Mouse (Mus musculus): ENCODE measurements around the gene Slc35c1. TPM values are rescaled to one million over a fixed set of nuclear protein-coding genes. Genes with fewer than 3 reads are reported as not detected.

Gene Slc35c1
- polyA plus RNA-seq, 1 experiment: 0.35 TPM

DNA sequence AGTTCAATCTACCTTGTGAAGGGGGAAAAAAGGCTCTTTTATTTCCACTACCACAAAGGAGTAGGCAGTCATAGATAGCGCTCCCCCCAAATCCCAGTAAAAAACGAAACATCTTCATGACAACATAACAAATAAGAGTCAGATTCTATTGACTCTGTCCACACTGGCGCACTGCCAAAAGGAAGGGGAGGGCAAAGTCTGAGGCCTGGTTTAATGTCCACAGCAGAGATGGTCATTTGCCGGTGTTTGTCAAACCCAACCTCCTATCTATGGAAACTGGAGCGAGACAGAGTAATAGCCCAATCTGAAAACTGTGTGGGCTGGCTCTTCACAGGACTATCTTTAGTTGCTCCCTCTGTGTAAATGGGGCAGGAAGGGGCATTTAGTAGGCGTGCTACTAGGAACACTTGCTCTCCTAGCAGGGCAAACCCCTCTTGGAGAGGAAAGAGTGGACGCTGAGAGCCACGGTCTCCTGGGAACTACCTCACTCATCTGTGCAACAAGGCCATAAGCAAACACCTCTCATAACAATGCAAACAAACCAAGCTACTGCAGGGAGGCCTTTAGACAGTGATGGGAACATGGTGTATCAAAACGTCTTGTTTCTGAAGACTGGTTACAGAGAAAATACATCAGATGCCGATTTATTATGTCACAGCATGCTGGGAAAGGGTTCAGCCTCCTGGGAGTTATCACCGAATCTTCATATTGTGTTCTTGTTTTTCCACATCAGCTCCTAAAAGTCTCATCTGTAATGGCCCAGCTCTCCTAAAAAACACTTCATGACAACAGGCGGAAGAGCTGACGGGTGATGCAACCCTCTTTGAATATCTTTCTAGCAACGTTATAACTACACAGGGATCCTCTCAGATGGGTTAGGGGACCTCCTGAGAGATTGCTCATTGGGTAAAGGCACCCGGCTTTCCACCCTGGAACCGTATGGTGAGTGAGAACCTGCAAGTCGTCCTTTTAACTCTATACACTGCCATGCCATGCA lies 27.7 kb downstream of the Slc35c1 start:
- peaks cover 68% of the 10 kb centered on the region for H3K4me1 ChIP-seq (ENCODE audit: control insufficient read depth)
- H3K27me3 ChIP-seq (ENCODE audit: control insufficient read depth): no peaks in the 10 kb centered on the region
- peak overlapping the region; percentile 95 for H3K4me3 ChIP-seq (replicated peaks)
- TF ChIP-seq GATA1 (IDR thresholded peaks at IDR 0.05; ENCODE audit: low read length): no peak
- TF ChIP-seq TAL1 (IDR thresholded peaks at IDR 0.05; ENCODE audit: low read length): no peak
- H3K36me3 ChIP-seq (ENCODE audit: control insufficient read depth): peaks cover 5% of the 10 kb centered on the region
- H3K9me3 ChIP-seq (ENCODE audit: control insufficient read depth, low read length): no peaks in the 10 kb centered on the region

DNA sequence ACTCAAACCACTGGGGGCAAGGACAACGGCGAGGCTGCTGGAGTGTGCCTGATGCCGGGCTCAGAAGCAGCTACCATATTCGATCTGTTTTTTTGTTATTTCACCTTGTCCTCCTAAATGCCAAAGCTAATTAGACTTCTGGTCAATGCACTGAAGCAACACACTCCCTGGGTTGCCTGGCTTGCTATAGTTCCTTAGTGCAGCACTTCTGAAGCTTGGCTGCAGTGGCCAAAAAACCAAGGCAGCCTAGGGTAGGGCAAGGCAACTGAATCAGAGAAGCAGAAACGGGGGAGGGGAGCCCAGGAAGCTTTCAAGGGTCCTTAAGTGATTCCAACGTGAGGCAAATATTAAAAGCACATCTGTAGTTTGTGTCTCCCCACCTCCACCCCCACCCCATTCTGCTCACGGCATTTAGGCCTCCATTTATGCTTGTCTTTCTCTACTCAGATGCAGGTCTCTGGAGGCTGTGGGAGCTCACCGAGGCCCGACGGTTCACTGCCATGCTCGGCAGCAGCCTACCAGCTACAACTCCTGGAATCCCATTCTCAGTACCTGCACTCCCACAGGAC lies 28.6 kb downstream of the Slc35c1 start:
- Histone ChIP-seq H3K4me1 (ENCODE audit: control insufficient read depth) (peaks cover 65% of the 10 kb centered on the region), H3K4me3 (replicated peaks) (peak overlapping the region; percentile 95), H3K27me3 (ENCODE audit: control insufficient read depth) (no peaks in the 10 kb centered on the region), H3K36me3 (ENCODE audit: control insufficient read depth) (peaks cover 6% of the 10 kb centered on the region), H3K9me3 (ENCODE audit: control insufficient read depth, low read length) (no peaks in the 10 kb centered on the region)
- TF ChIP-seq TAL1 (IDR thresholded peaks at IDR 0.05; ENCODE audit: low read length): no peak
- TF ChIP-seq GATA1 (IDR thresholded peaks at IDR 0.05; ENCODE audit: low read length): no peak

- Histone ChIP-seq H3K36me3 (ENCODE audit: control insufficient read depth) (peaks cover 14% of the 10 kb centered on the region), H3K27me3 (ENCODE audit: control insufficient read depth) (no peaks in the 10 kb centered on the region), H3K4me3 (replicated peaks) (peak overlapping the region; percentile 95), H3K9me3 (ENCODE audit: control insufficient read depth, low read length) (no peaks in the 10 kb centered on the region), H3K4me1 (ENCODE audit: control insufficient read depth) (peaks cover 65% of the 10 kb centered on the region)
- TF ChIP-seq GATA1 (IDR thresholded peaks at IDR 0.05; ENCODE audit: low read length) (no peak), TAL1 (IDR thresholded peaks at IDR 0.05; ENCODE audit: low read length) (no peak)
Measured at GRCm38 (mm10) chr2:92430723-92431541, 29.4 kb downstream of the Slc35c1 start.

DNA sequence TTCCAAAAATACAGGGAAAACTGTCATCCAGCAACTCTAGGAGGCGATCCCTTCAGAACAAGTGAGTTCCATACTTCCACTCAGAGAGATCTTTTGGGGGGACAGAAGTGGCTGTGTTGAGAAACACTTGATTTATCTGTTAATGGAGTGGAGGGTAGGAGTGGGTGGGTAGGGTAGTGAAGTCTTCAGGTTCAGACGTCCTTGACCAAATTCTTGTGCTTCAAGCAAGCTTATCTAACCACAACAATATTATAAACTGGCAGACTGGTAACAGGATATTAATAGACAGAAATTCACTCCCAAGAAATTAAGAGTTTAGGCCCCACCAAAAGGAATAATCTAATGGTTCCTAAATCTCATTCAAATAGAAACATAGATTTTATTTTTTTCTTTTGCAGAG lies 30.2 kb downstream of the Slc35c1 start:
- Histone ChIP-seq H3K27me3 (ENCODE audit: control insufficient read depth) (no peaks in the 10 kb centered on the region), H3K4me1 (ENCODE audit: control insufficient read depth) (peaks cover 63% of the 10 kb centered on the region), H3K4me3 (replicated peaks) (no peak overlapping the region), H3K36me3 (ENCODE audit: control insufficient read depth) (peaks cover 22% of the 10 kb centered on the region), H3K9me3 (ENCODE audit: control insufficient read depth, low read length) (no peaks in the 10 kb centered on the region)
- TF ChIP-seq GATA1 (IDR thresholded peaks at IDR 0.05; ENCODE audit: low read length) (no peak), TAL1 (IDR thresholded peaks at IDR 0.05; ENCODE audit: low read length) (no peak)

- H3K4me1 ChIP-seq (ENCODE audit: control insufficient read depth): peaks cover 43% of the 10 kb centered on the region
- peaks cover 43% of the 10 kb centered on the region for H3K36me3 ChIP-seq (ENCODE audit: control insufficient read depth)
Measured at GRCm38 (mm10) chr2:92427882-92428281, 32.5 kb downstream of the Slc35c1 start.

GRCm38 (mm10) chr2:92426426-92426825 lies 33.9 kb downstream of the Slc35c1 start:
- Histone ChIP-seq H3K36me3 (ENCODE audit: control insufficient read depth) (peaks cover 57% of the 10 kb centered on the region), H3K4me1 (ENCODE audit: control insufficient read depth) (peaks cover 28% of the 10 kb centered on the region), H3K27me3 (ENCODE audit: control insufficient read depth) (no peaks in the 10 kb centered on the region), H3K4me3 (replicated peaks) (no peak overlapping the region), H3K9me3 (ENCODE audit: control insufficient read depth, low read length) (no peaks in the 10 kb centered on the region)
- no peak for TF ChIP-seq TAL1 (IDR thresholded peaks at IDR 0.05; ENCODE audit: low read length)
- no peak for TF ChIP-seq GATA1 (IDR thresholded peaks at IDR 0.05; ENCODE audit: low read length)

More at GRCm38 (mm10) chr2:92427882-92428281, 32.5 kb downstream of the Slc35c1 start:
- Histone ChIP-seq H3K9me3 (ENCODE audit: control insufficient read depth, low read length) (no peaks in the 10 kb centered on the region), H3K27me3 (ENCODE audit: control insufficient read depth) (no peaks in the 10 kb centered on the region), H3K4me3 (replicated peaks) (no peak overlapping the region)
- TF ChIP-seq TAL1 (IDR thresholded peaks at IDR 0.05; ENCODE audit: low read length) (no peak), GATA1 (IDR thresholded peaks at IDR 0.05; ENCODE audit: low read length) (no peak)

DNA sequence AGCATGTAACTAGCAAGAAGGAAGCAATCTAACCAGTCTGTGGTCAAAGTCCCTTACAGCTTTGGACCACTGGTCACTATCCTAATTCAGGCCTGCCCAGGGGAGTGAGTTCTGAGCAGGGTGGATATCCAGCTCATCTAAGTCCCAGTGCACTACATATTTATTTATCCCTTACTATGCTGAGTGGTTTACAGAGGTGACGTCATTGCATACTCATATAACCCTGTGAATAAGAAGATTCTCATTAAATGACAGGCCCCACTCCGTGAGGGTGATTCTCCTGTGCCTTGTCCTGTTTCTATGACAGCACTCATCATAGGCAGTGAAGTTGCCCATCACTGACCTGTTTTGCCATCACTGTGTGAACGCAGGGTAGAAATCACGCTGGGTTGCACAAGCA lies 35.0 kb downstream of the Slc35c1 start:
- Histone ChIP-seq H3K4me1 (ENCODE audit: control insufficient read depth) (peaks cover 17% of the 10 kb centered on the region), H3K36me3 (ENCODE audit: control insufficient read depth) (peaks cover 68% of the 10 kb centered on the region)
- TF ChIP-seq TAL1 (IDR thresholded peaks at IDR 0.05; ENCODE audit: low read length): no peak
- TF ChIP-seq GATA1 (IDR thresholded peaks at IDR 0.05; ENCODE audit: low read length): no peak

DNA sequence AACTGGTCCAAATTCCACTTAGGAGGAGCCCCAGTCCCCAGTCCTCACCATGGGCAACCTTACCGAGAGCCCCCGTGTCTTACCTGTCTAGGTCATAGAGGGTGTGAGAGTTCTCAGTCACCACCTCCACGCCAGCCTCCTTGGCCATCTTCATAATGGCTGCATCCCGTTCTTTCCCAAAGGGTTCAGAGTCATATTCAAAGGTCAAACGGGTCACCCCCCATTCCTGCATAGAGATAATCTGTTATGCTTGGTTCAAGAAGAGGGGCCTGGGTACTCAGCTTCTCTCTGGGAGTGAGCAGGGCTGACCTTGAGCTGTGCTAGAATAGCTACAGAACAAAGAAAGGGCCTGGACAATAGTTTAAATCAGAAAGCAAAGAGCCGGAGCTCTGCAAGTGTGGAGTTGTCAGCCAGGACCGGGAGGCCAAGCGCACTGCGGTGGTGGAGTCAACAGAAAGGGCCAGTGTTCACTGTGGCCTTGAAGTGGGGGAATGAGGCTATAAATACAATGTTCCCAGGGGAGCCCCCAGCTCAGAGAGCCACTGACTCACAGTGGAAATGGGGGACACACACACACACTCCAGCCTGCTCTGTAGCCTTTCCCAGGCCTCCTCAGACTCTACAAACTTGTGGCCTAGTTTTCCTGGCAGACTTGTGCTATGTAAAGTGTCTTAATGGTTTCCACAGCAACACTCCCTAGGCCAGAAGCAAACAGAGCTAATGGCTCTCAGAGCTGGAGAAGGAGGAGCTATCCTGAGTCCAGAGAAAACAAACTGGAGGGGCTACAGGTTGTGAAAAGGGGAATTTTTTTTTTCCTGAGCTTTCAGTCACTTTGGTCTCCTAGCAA lies 35.7 kb downstream of the Slc35c1 start:
- peaks cover 72% of the 10 kb centered on the region for H3K36me3 ChIP-seq (ENCODE audit: control insufficient read depth)
- TF ChIP-seq TAL1 (IDR thresholded peaks at IDR 0.05; ENCODE audit: low read length) (no peak), GATA1 (IDR thresholded peaks at IDR 0.05; ENCODE audit: low read length) (no peak)
- H3K4me1 ChIP-seq (ENCODE audit: control insufficient read depth): peaks cover 12% of the 10 kb centered on the region
- no peaks in the 10 kb centered on the region for H3K9me3 ChIP-seq (ENCODE audit: control insufficient read depth, low read length)
- H3K27me3 ChIP-seq (ENCODE audit: control insufficient read depth): no peaks in the 10 kb centered on the region
- H3K4me3 ChIP-seq (replicated peaks): no peak overlapping the region

More for the DNA sequence above, 35.0 kb downstream of the Slc35c1 start:
- no peaks in the 10 kb centered on the region for H3K27me3 ChIP-seq (ENCODE audit: control insufficient read depth)
- H3K9me3 ChIP-seq (ENCODE audit: control insufficient read depth, low read length): no peaks in the 10 kb centered on the region
- no peak overlapping the region for H3K4me3 ChIP-seq (replicated peaks)

Measured in erythroblast, embryonic 14.5 days (primary cell).